Mouse (Mus musculus): ENCODE measurements at regions not wholly inside any gene's neighbourhood (a gene's known extent, or its start where the extent isn't known, plus 50 kb on each side); places are given as distances from the start of the nearest gene placed in this dataset.

DNA sequence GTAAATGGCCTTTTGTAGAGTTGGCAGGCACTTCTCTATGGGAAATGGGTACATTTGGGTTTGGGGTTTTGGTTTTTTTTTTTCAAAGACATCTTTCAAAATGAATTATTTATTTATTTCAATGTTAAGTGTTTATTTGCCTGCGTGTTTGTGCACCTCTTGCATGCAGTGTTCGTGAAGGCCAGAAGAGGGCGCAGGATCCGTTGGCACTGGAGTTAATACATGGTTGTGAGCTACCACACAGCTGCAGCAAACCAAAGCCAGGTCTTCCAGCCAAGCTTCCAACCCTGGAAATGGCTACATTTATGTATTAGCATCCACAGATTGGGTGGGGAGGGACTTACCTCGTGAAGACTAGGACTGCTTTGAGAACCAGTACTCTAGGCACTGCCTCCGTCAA, 362.3 kb upstream of the 5930422O12Rik start:
- 76% methylated on average over 6 of the region's 6 CpGs for WGBS

DNA sequence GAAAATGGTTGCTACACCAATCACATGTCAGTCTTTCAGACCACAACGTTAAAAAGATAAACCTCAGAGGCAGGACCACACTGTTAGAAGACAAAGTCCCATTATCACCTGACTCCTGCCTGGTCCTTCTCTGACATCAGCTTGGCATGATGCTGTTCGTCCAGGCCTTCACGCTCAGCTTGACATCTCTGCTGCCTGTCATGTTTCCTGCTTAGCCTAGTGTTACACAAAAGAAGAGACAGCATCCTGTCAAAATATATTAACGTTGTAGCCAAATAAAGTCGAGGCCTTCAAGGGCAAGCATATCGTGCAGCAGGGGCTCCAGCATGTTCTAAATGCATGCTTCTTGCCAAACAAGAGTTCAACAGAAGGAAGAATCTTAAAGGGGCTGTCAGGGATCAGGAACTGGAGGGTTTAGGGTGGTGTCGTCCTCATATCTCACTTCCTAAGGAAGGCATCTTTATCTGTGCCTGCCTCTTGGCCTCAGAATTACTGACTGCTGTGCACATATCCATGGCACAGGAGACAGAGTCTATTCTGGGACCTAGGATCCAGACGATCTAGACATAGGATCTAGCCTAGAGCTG, 361.0 kb upstream of the 5930422O12Rik start:
- ATAC-seq (no peak), DNase-seq (ENCODE audit: low spot score) (no peak)
- no peak overlapping the region for H3K9ac ChIP-seq (replicated peaks; ENCODE audit: low read depth)
- no peaks in the 10 kb centered on the region for H3K36me3 ChIP-seq (ENCODE audit: insufficient read depth, low read length)
- no peaks in the 10 kb centered on the region for H3K4me1 ChIP-seq (ENCODE audit: insufficient read depth, low read depth, low read length)
- no peak overlapping the region for H3K4me3 ChIP-seq (ENCODE audit: low read depth, low read length)
- WGBS, result 39% methylated on average over 8 of the region's 8 CpGs
- H3K27me3 ChIP-seq (replicated peaks; ENCODE audit: insufficient read depth, low read length), result no peaks in the 10 kb centered on the region
- no peaks in the 10 kb centered on the region for H3K9me3 ChIP-seq (ENCODE audit: low read length)
- H3K4me2 ChIP-seq (replicated peaks; ENCODE audit: low read depth, low read length), result no peak overlapping the region
- no peak overlapping the region for H3K27ac ChIP-seq (ENCODE audit: low read length)
- no peak for TF ChIP-seq CTCF (IDR thresholded peaks at IDR 0.05)
- TF ChIP-seq EP300 (IDR thresholded peaks at IDR 0.05), result no peak

More for the DNA sequence above, 362.3 kb upstream of the 5930422O12Rik start:
- H3K4me3 ChIP-seq (ENCODE audit: low read depth, low read length), result no peak overlapping the region
- TF ChIP-seq CTCF (IDR thresholded peaks at IDR 0.05), result no peak
- no peak for TF ChIP-seq EP300 (IDR thresholded peaks at IDR 0.05)
- H3K27ac ChIP-seq (ENCODE audit: low read length), result no peak overlapping the region
- DNase-seq (ENCODE audit: low spot score) (no peak), ATAC-seq (no peak)
- no peak overlapping the region for H3K9ac ChIP-seq (replicated peaks; ENCODE audit: low read depth)
- H3K4me2 ChIP-seq (replicated peaks; ENCODE audit: low read depth, low read length), result no peak overlapping the region
- H3K9me3 ChIP-seq (ENCODE audit: low read length), result no peaks in the 10 kb centered on the region
- no peaks in the 10 kb centered on the region for H3K27me3 ChIP-seq (replicated peaks; ENCODE audit: insufficient read depth, low read length)
- H3K36me3 ChIP-seq (ENCODE audit: insufficient read depth, low read length), result no peaks in the 10 kb centered on the region
- no peaks in the 10 kb centered on the region for H3K4me1 ChIP-seq (ENCODE audit: insufficient read depth, low read depth, low read length)

DNA sequence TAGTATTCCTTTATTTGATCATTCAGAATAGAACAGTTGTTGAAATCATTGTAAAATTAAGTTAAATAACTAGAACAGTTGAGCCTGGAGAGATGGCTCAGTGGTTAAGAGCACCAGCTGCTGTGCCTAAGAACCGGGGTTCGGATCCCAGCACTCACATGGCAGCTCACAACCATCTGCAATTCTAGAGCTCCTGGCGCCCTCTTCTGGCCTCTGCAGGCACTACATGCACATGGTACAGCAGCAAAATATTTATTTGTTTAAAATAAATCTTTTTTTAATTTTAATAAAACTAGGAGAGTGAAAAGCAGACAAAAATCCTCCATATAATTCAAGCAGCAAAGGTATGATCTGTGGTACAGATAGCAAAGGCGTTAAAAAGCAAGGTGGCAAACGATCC, 360.0 kb upstream of the 5930422O12Rik start:
- no peak for TF ChIP-seq EP300 (IDR thresholded peaks at IDR 0.05)
- no peak for TF ChIP-seq CTCF (IDR thresholded peaks at IDR 0.05)
- Histone ChIP-seq H3K4me3 (ENCODE audit: low read depth, low read length) (no peak overlapping the region), H3K9me3 (ENCODE audit: low read length) (no peaks in the 10 kb centered on the region), H3K4me1 (ENCODE audit: insufficient read depth, low read depth, low read length) (no peaks in the 10 kb centered on the region), H3K27me3 (replicated peaks; ENCODE audit: insufficient read depth, low read length) (no peaks in the 10 kb centered on the region), H3K9ac (replicated peaks; ENCODE audit: low read depth) (no peak overlapping the region), H3K27ac (ENCODE audit: low read length) (no peak overlapping the region), H3K36me3 (ENCODE audit: insufficient read depth, low read length) (no peaks in the 10 kb centered on the region), H3K4me2 (replicated peaks; ENCODE audit: low read depth, low read length) (no peak overlapping the region)
- ATAC-seq (no peak), DNase-seq (ENCODE audit: low spot score) (no peak)
- 77% methylated on average over 5 of the region's 5 CpGs for WGBS

DNA sequence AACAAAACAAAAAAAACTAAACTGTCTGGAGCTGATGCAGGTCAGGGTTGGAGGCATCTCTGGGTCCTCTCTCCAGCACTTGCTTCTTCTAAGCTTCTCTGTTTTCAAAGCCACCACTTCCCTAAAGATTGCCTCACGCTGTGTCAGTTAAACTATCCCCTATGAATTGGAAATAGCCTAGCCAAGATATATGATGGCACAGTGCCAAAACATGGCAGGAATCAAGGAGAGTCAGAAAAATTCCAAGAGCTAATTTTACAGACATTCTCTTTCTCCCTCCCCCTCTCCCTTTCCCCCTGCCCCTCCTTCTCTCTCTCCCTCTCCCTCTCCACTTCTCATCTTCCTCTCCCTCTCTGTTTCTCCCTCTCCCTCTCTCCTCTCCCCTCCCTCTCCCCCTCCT, 353.3 kb upstream of the 5930422O12Rik start:
- Histone ChIP-seq H3K9me3 (ENCODE audit: low read length) (no peaks in the 10 kb centered on the region), H3K4me1 (ENCODE audit: insufficient read depth, low read depth, low read length) (no peaks in the 10 kb centered on the region), H3K27ac (ENCODE audit: low read length) (no peak overlapping the region), H3K4me3 (ENCODE audit: low read depth, low read length) (no peak overlapping the region), H3K4me2 (replicated peaks; ENCODE audit: low read depth, low read length) (no peak overlapping the region), H3K36me3 (ENCODE audit: insufficient read depth, low read length) (no peaks in the 10 kb centered on the region), H3K27me3 (replicated peaks; ENCODE audit: insufficient read depth, low read length) (no peaks in the 10 kb centered on the region), H3K9ac (replicated peaks; ENCODE audit: low read depth) (no peak overlapping the region)
- DNase-seq (ENCODE audit: low spot score) (no peak), ATAC-seq (no peak)
- TF ChIP-seq CTCF (IDR thresholded peaks at IDR 0.05) (no peak), EP300 (IDR thresholded peaks at IDR 0.05) (no peak)
- WGBS, result 25% methylated on average over 1 of the region's 1 CpGs

DNA sequence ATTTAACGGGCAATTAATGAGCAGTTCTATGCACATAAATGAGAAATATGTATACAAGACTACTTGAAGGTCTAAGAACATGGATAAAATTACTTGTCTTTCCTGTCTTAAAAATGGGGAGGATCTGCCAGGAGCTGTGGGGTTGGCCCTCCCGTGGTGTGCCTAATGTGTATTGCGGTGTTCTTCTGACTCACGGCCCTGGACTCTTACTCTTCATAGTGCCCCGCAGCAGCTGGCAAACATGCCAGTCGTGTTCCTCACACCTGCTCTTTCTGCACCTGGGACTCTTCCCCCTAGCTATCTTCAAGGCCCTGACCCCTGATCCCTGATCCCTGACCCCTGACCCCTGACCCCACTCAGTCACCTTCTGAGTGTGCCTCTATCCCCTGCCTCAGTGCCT, 352.3 kb upstream of the 5930422O12Rik start:
- Histone ChIP-seq H3K27ac (ENCODE audit: low read length) (no peak overlapping the region), H3K9me3 (ENCODE audit: low read length) (no peaks in the 10 kb centered on the region), H3K9ac (replicated peaks; ENCODE audit: low read depth) (no peak overlapping the region), H3K27me3 (replicated peaks; ENCODE audit: insufficient read depth, low read length) (no peaks in the 10 kb centered on the region), H3K4me3 (ENCODE audit: low read depth, low read length) (no peak overlapping the region), H3K4me2 (replicated peaks; ENCODE audit: low read depth, low read length) (no peak overlapping the region), H3K36me3 (ENCODE audit: insufficient read depth, low read length) (no peaks in the 10 kb centered on the region), H3K4me1 (ENCODE audit: insufficient read depth, low read depth, low read length) (no peaks in the 10 kb centered on the region)
- ATAC-seq, result no peak
- 60% methylated on average over 6 of the region's 6 CpGs for WGBS
- DNase-seq (ENCODE audit: low spot score), result no peak
- TF ChIP-seq CTCF (IDR thresholded peaks at IDR 0.05), result no peak
- no peak for TF ChIP-seq EP300 (IDR thresholded peaks at IDR 0.05)

DNA sequence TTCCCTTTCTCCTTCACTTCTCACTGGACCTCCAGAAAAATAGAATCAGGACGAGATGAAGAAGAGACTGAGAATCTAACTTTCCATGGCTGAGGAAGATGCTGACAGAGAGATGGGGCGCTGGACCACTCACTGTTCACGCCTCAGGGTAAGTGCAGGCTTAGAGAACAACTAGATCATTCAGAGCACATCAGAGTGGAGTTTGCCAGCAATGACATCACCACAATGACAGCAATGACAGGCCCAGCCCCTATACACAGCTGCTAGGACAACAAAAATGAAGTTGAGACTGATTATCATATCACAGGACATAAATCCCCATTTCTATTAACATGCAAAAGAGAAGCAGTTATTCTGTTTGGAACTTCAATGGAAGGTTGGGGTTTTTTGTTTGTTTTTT, 350.4 kb upstream of the 5930422O12Rik start:
- ATAC-seq (no peak), DNase-seq (ENCODE audit: low spot score) (no peak)
- no peak overlapping the region for H3K27ac ChIP-seq (ENCODE audit: low read length)
- no peaks in the 10 kb centered on the region for H3K36me3 ChIP-seq (ENCODE audit: insufficient read depth, low read length)
- no peak overlapping the region for H3K4me2 ChIP-seq (replicated peaks; ENCODE audit: low read depth, low read length)
- TF ChIP-seq EP300 (IDR thresholded peaks at IDR 0.05) (no peak), CTCF (IDR thresholded peaks at IDR 0.05) (no peak)
- no peaks in the 10 kb centered on the region for H3K4me1 ChIP-seq (ENCODE audit: insufficient read depth, low read depth, low read length)
- H3K9me3 ChIP-seq (ENCODE audit: low read length), result no peaks in the 10 kb centered on the region
- 71% methylated on average over 3 of the region's 3 CpGs for WGBS
- H3K27me3 ChIP-seq (replicated peaks; ENCODE audit: insufficient read depth, low read length), result no peaks in the 10 kb centered on the region
- H3K9ac ChIP-seq (replicated peaks; ENCODE audit: low read depth), result no peak overlapping the region
- no peak overlapping the region for H3K4me3 ChIP-seq (ENCODE audit: low read depth, low read length)
